Mouse (Mus musculus): ENCODE measurements around the gene Angptl2. TPM values are rescaled to one million over a fixed set of nuclear protein-coding genes. Genes with fewer than 3 reads are reported as not detected.
A peak's percentile ranks its signal among the peaks of the same experiment; 100 is the strongest.
"Not testable (repeated sequence)": the region's sequence is repeated elsewhere in the genome, so short reads cannot be mapped to it uniquely, and the experiment has no call there.

Angptl2 gene
- polyA plus RNA-seq, 1 experiment from 2014 or later = 8.0 TPM

DNA sequence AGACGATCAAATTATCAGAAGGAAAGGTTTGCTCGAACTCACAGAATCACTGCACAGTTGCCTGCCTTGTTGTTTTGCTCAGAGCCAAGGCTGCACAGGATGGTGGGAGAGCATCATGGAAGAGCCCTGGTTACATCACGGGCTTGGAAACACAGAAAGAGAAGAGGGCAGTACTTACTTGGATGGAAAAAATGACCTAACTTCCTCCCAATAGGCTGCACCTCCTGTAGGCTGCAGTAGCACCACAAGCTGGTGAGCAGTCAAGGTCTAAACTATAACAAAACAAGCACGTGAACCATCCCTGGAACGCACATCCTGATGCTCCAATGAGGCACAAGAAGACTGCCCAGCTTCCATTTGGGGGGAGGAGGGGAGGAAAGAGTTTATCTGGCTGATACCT lies 7.7 kb upstream of the Angptl2 start:
- Histone ChIP-seq H3K27me3 (replicated peaks; ENCODE audit: control insufficient read depth, insufficient read depth, low read length) (no peaks in the 10 kb centered on the region), H3K9me3 (replicated peaks; ENCODE audit: control insufficient read depth, low read length) (no peaks in the 10 kb centered on the region), H3K27ac (ENCODE audit: low read depth, low read length) (no peak overlapping the region), H3K4me1 (ENCODE audit: control insufficient read depth, insufficient read depth, low read length) (peaks cover 10% of the 10 kb centered on the region), H3K9ac (ENCODE audit: low read length) (no peak overlapping the region), H3K36me3 (ENCODE audit: control insufficient read depth, insufficient read depth, low read length) (no peaks in the 10 kb centered on the region), H3K4me2 (ENCODE audit: low read length) (no peak overlapping the region), H3K4me3 (ENCODE audit: low read depth, low read length) (no peak overlapping the region)
- ATAC-seq (no peak), DNase-seq (ENCODE audit: low spot score) (no peak)
- WGBS = 92% methylated on average over 5 of the region's 5 CpGs

GRCm38 (mm10) chr2:33210841-33211240 lies 5.0 kb upstream of the Angptl2 start:
- no peak overlapping the region for H3K4me3 ChIP-seq (ENCODE audit: low read depth, low read length)
- peaks cover 18% of the 10 kb centered on the region for H3K4me1 ChIP-seq (ENCODE audit: control insufficient read depth, insufficient read depth, low read length)
- no peaks in the 10 kb centered on the region for H3K27me3 ChIP-seq (replicated peaks; ENCODE audit: control insufficient read depth, insufficient read depth, low read length)
- no peak overlapping the region for H3K27ac ChIP-seq (ENCODE audit: low read depth, low read length)
- WGBS = 85% methylated on average over 2 of the region's 2 CpGs
- H3K9ac ChIP-seq (ENCODE audit: low read length) = no peak overlapping the region
- DNase-seq (ENCODE audit: low spot score) = no peak
- no peaks in the 10 kb centered on the region for H3K9me3 ChIP-seq (replicated peaks; ENCODE audit: control insufficient read depth, low read length)
- ATAC-seq = no peak
- H3K36me3 ChIP-seq (ENCODE audit: control insufficient read depth, insufficient read depth, low read length) = no peaks in the 10 kb centered on the region
- H3K4me2 ChIP-seq (ENCODE audit: low read length) = no peak overlapping the region

DNA sequence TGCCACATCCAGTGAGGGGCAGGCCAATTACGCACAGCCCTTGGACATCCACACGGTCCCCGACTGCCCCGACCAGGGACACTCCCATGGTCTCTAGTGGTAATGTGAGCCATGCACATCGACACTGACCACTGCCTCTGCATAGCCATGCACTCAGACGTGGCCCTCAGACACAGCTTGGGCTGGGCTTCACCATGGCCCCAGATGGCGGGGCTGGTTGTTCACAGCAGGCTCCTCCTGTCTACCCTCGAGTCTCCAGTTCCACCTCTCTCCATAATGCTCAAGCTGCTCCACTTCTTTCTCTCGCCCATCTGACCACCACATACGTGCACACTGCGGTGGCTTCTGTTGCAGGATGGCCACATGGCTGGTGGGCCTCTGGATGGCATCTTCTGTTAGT lies 4.6 kb upstream of the Angptl2 start:
- not testable (repeated sequence) for H3K4me2 ChIP-seq (ENCODE audit: low read length); H3K27ac ChIP-seq (ENCODE audit: low read depth, low read length); H3K9me3 ChIP-seq (replicated peaks; ENCODE audit: control insufficient read depth, low read length); ATAC-seq; H3K9ac ChIP-seq (ENCODE audit: low read length); H3K27me3 ChIP-seq (replicated peaks; ENCODE audit: control insufficient read depth, insufficient read depth, low read length); H3K4me3 ChIP-seq (ENCODE audit: low read depth, low read length); DNase-seq (ENCODE audit: low spot score); H3K36me3 ChIP-seq (ENCODE audit: control insufficient read depth, insufficient read depth, low read length)
- H3K4me1 ChIP-seq (ENCODE audit: control insufficient read depth, insufficient read depth, low read length) = peaks cover 19% of the 10 kb centered on the region
- 83% methylated on average over 11 of the region's 11 CpGs for WGBS

DNA sequence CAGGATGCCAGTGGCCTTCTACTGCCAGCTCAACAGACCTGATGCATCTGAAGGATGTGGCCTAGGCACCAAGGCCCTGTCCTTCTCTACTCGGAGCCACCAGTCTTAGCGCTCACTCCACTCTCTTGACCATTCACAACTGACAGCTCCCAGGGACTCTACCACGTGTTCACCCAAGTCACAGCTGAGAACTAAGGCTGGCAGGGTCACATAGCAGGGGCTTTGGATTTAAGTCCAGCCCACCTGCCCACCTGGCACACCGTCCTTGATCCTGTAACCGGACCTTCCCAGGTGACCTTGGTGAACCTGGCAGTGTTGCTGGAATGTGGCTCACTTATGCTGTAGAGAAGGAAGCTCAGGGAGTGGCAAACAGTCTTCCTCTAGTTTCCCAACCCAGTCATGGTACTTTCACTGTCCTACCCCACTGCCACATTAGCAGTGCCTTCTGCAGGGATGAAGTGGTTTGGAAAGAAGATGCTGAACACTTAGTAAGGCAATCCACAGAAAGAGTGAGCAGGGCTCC lies 631 bp upstream of the Angptl2 start:
- peaks cover 29% of the 10 kb centered on the region for H3K4me1 ChIP-seq (ENCODE audit: control insufficient read depth, insufficient read depth, low read length)
- peak overlapping the region; percentile 72 for H3K9ac ChIP-seq (ENCODE audit: low read length)
- H3K4me3 ChIP-seq (ENCODE audit: low read depth, low read length) = no peak overlapping the region

GRCm38 (mm10) chr2:33216645-33217424 lies 966 bp downstream of the Angptl2 start:
- Histone ChIP-seq H3K9me3 (replicated peaks; ENCODE audit: control insufficient read depth, low read length) (no peaks in the 10 kb centered on the region), H3K4me2 (ENCODE audit: low read length) (peak overlapping the region; percentile 71), H3K4me3 (ENCODE audit: low read depth, low read length) (peak overlapping the region; percentile 37), H3K27ac (ENCODE audit: low read depth, low read length) (peak overlapping the region; percentile 91; the same call in 1 of the 2 replicates), H3K36me3 (ENCODE audit: control insufficient read depth, insufficient read depth, low read length) (peaks cover 6% of the 10 kb centered on the region; the same call in 1 of the 2 replicates), H3K27me3 (replicated peaks; ENCODE audit: control insufficient read depth, insufficient read depth, low read length) (no peaks in the 10 kb centered on the region), H3K9ac (ENCODE audit: low read length) (peak overlapping the region; percentile 72), H3K4me1 (ENCODE audit: control insufficient read depth, insufficient read depth, low read length) (peaks cover 27% of the 10 kb centered on the region)
- 8% methylated on average over 18 of the region's 18 CpGs for WGBS
- DNase-seq (ENCODE audit: low spot score) (no peak), ATAC-seq (0 out of 2 replicates have a peak, but pooled peaks have one; percentile 4)

More for the DNA sequence above, 631 bp upstream of the Angptl2 start:
- no peak for DNase-seq (ENCODE audit: low spot score)
- H3K4me2 ChIP-seq (ENCODE audit: low read length) = peak overlapping the region; percentile 71
- ATAC-seq = no peak
- H3K9me3 ChIP-seq (replicated peaks; ENCODE audit: control insufficient read depth, low read length) = no peaks in the 10 kb centered on the region
- H3K27ac ChIP-seq (ENCODE audit: low read depth, low read length) = peak overlapping the region; percentile 91
- peaks cover 3% of the 10 kb centered on the region; the same call in 1 of the 2 replicates for H3K36me3 ChIP-seq (ENCODE audit: control insufficient read depth, insufficient read depth, low read length)
- WGBS = 73% methylated on average over 5 of the region's 5 CpGs
- no peaks in the 10 kb centered on the region for H3K27me3 ChIP-seq (replicated peaks; ENCODE audit: control insufficient read depth, insufficient read depth, low read length)

DNA sequence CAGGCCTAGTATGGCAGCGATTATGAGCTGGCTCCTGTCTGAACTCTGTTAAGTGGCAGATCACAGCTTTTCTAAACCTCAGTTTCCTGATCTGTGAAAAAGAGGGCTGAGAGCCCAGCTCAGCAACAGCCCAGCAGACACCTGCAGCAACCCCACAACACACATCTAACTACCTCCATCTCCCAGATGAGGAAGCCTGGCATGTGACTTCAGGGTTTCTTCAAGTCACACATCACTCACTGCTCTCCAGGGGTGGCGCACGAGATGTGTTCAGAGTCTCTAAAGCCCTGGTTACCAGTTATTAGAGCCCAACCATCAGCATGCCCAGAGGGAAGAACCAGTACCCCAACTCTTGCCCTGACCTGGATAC lies 1.5 kb downstream of the Angptl2 start:
- DNase-seq (ENCODE audit: low spot score) (no peak), ATAC-seq (no peak)
- Histone ChIP-seq H3K36me3 (ENCODE audit: control insufficient read depth, insufficient read depth, low read length) (peaks cover 9% of the 10 kb centered on the region; the same call in 1 of the 2 replicates), H3K4me2 (ENCODE audit: low read length) (peak overlapping the region; percentile 71), H3K27ac (ENCODE audit: low read depth, low read length) (0 out of 2 replicates have a peak overlapping the region, but pooled peaks have one; percentile 0), H3K4me3 (ENCODE audit: low read depth, low read length) (0 out of 2 replicates have a peak overlapping the region, but pooled peaks have one; percentile 37), H3K9ac (ENCODE audit: low read length) (peak overlapping the region; percentile 72), H3K9me3 (replicated peaks; ENCODE audit: control insufficient read depth, low read length) (no peaks in the 10 kb centered on the region), H3K27me3 (replicated peaks; ENCODE audit: control insufficient read depth, insufficient read depth, low read length) (no peaks in the 10 kb centered on the region), H3K4me1 (ENCODE audit: control insufficient read depth, insufficient read depth, low read length) (peaks cover 27% of the 10 kb centered on the region)
- WGBS = 44% methylated on average over 3 of the region's 3 CpGs

DNA sequence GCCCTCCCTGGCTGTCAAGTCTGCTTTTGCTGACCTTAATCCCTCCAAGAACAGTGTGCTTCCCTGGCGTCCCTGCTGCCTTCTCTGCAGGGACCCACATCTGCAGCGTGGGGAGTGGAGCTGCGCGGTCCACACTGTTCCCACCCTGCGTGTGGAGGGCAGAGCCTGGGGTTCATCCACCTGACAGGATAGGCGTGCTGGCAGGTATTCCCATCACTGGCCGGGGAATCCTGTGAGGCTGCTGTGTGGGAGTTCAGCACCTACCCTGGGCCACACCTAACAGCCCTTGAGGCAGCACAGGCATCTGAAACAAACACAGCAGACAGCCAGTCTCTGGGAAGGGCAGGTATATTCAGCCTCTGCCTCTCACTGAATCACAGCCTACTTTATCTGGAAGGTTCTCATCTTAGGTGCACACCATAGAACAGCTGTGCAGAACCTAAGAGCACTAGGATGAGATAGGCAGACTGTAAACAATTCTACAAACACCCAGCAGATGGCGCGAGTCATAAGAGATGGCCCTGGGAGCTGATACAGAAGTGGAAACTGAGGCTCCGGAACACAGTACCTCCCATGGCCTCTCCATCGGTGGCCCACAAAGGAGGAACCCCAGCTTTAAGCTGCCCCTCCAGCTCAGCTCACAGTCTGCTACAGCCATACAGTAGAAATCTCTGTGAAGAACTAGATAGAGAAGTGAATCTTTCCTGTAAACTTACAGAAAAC lies 3.2 kb downstream of the Angptl2 start:
- Histone ChIP-seq H3K27me3 (replicated peaks; ENCODE audit: control insufficient read depth, insufficient read depth, low read length) (no peaks in the 10 kb centered on the region), H3K4me2 (ENCODE audit: low read length) (no peak overlapping the region), H3K36me3 (ENCODE audit: control insufficient read depth, insufficient read depth, low read length) (peaks cover 9% of the 10 kb centered on the region; the same call in 1 of the 2 replicates), H3K4me3 (ENCODE audit: low read depth, low read length) (no peak overlapping the region), H3K9me3 (replicated peaks; ENCODE audit: control insufficient read depth, low read length) (no peaks in the 10 kb centered on the region), H3K4me1 (ENCODE audit: control insufficient read depth, insufficient read depth, low read length) (peaks cover 27% of the 10 kb centered on the region), H3K27ac (ENCODE audit: low read depth, low read length) (no peak overlapping the region), H3K9ac (ENCODE audit: low read length) (no peak overlapping the region)
- ATAC-seq (no peak), DNase-seq (ENCODE audit: low spot score) (peak; percentile 54)
- 63% methylated on average over 11 of the region's 11 CpGs for WGBS

DNA sequence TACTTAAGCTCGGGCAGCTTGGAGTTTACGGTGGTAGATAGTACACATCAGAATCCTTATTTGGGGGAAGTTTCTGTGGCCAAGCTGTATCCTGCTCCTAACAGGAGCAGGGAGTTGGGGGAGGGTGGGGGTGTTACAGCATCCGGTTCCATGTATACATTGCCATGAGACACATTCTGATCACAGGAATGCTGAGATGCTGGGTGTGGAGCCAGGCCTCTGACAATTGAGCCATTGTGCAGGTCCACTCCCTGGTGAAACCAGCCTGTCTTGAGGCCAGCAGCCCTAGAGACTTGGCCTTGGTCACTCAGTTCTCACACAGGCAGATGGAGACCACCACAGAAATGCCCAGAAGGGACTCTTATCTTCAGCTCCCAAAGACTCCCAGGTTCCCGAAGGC lies 3.8 kb downstream of the Angptl2 start:
- Histone ChIP-seq H3K36me3 (ENCODE audit: control insufficient read depth, insufficient read depth, low read length) (peaks cover 9% of the 10 kb centered on the region; the same call in 1 of the 2 replicates), H3K9me3 (replicated peaks; ENCODE audit: control insufficient read depth, low read length) (no peaks in the 10 kb centered on the region), H3K4me1 (ENCODE audit: control insufficient read depth, insufficient read depth, low read length) (peaks cover 27% of the 10 kb centered on the region), H3K27ac (ENCODE audit: low read depth, low read length) (no peak overlapping the region), H3K9ac (ENCODE audit: low read length) (no peak overlapping the region), H3K27me3 (replicated peaks; ENCODE audit: control insufficient read depth, insufficient read depth, low read length) (no peaks in the 10 kb centered on the region), H3K4me2 (ENCODE audit: low read length) (no peak overlapping the region), H3K4me3 (ENCODE audit: low read depth, low read length) (no peak overlapping the region)
- no peak for DNase-seq (ENCODE audit: low spot score)
- WGBS = 92% methylated on average over 4 of the region's 4 CpGs
- ATAC-seq = no peak
